Mouse (Mus musculus) lung, postnatal 25 days (tissue): ENCODE measurements around the gene Evi5.
A peak's percentile ranks its signal among the peaks of the same experiment; 100 is the strongest.

Experiments
- DNase-seq: peaks from one replicate; pipeline ENCODE4 v3.0.0; 2022; ENCODE audit warnings: low spot score

The Evi5 gene

DNA sequence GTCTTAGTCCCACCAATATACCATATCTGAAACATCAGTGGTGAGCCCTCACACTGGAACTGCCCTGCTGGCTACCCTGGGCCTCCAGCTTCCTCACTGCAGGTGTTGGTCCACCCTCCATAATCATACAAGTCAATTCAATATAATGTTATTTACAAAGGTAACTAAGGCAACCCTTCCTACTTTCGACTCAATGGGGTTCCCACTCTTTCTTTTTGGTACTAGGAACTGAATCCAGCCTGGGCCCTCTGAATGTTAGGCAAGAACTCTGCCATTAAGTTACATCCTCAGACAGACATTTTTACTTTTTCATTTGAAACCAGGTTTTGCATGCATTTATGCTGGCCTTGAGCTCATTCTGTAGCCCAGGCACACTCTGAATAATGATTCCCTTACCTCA lies 168.6 kb downstream of the Evi5 start:
- DNase-seq: no peak

DNA sequence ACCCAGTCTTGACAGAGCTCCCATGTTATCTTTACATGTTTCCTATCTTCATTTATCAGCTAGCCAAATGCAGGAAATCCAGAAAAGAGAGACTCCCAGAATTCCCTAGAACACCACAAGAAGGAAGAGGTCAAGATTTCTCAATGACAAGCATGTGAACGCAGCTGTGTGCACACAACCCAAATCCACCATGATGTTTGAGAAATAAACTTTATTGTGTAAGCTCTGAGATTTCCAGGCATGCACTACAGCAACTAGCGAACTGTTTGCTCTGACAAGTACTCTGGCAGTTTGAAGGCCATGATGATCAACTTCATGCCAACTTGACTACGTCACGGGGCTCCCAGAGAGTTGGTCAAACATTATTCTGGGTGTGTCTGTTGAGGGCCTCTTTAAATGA lies 169.2 kb downstream of the Evi5 start:
- peak; percentile 49 for DNase-seq

DNA sequence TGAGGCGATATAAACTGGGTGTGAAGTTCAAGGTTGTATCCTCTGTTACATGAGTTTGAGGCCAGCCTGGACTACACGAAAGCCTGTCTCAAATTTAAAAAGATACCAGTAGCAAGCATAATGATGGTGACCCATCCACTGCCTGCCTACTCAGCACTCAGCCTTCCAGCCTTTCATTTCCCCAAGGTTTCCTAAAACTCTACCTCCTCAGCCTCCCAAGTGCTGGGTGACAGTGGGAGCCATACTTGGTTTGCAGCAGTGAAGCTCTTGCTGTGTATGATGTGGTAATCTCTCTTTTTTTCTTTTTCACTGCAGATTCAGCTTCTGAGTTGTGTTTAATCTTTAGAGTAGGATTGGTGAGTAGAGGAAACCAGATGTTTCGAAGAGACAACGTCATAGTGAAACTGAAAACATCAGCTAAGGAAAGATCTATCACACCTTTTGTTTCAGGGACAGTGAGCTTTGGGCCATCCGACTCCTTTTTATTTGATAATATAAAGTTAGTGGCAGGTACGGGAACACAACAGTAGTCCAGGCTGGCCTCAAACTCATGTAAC lies 171.6 kb downstream of the Evi5 start:
- no peak for DNase-seq

DNA sequence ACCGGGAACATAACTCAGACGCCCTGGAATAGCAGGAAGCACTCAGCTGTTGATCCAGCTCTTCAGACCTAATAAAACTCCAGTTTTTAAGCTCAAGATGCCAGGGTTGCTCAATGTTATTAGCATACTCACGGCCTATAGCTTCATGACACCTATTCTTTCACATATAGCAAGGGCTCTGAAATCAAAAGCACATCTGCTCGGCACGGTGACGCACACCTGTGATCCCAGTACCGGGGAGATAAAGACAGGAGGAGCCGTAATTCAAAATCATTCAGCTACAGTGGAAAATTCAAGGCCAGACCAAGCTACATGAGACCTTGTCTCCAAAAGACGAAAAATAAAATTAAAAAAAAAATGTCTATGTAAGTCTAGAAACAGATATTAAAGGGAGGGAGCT lies 173.2 kb downstream of the Evi5 start:
- no peak for DNase-seq

DNA sequence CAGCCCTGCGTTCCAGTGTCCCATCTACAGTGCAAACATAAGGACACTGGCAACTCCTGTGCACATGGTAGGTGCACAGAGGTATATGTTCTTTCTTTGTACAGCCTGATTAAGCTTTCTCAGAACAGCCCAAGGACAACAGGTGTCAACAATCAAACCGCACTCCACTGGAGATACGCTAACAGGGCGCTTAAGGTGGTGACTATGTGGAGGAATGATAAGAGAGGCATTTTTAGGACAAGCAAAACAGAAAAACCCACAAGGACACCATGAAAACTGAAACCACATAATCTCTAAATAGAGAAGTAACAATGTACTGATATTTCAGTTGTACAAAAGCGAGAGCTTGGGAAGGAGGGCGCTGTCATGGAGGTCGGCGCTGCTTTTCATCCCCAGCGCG lies 174.0 kb downstream of the Evi5 start:
- no peak for DNase-seq

DNA sequence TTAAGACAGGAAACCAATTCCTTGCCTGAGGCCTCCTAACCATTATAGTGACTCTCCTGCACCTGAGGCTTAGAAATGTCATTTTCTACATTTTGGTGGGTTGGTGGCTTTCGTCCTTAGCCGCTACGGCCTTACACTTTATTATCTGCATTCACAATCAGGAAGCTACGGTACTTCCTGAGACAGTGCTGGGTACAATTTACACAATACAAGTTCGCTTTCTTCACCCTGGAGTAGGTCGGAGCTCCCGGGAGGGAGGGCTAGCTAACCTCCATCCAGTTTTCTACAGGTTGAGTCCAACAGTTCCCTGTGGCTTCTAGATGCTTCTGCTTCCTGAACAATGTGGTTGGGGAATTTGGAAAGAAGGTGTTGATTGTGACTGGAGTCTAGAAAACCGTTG lies 176.0 kb downstream of the Evi5 start:
- no peak for DNase-seq

DNA sequence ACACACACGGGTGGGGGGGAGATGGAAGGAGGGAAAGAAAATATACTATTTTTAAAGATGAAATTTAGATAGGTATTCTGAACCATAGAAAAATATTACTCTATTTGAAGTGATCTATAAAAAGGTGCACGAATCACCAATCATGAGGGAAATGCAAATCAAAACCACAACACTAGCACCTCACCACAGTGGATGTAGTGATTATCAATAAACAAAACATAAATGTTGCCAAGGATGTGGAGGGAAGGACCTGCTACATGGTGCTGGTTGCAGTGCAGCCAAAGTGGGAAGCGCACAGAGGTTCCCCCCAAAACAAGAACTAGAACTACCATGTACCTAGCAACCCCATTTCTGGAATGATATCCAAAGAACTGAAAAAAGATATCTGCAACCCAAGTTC lies 179.9 kb downstream of the Evi5 start:
- no peak for DNase-seq
